Mouse (Mus musculus) kidney, adult 2 months (tissue): ENCODE data around the gene Tuba1b. TPM values are rescaled to one million over a fixed set of nuclear protein-coding genes. Genes with fewer than 3 reads are reported as not detected.
A peak's percentile ranks its signal among the peaks of the same experiment; 100 is the strongest.
"Not testable (repeated sequence)": the region's sequence is repeated elsewhere in the genome, so short reads cannot be mapped to it uniquely, and the experiment has no call there.

Experiments used
- DNase-seq: peaks from one replicate; pipeline ENCODE4 v3.0.0; 2021
- H3K27ac ChIP-seq: fragments of 200-500 bp; 2 replicates; pipeline ENCODE4 v1.5.1; 2012; ENCODE audit warnings: low read depth, low read length, control low read depth, inconsistent platforms; ENCODE audit not compliant: insufficient read depth
- H3K27me3 ChIP-seq: fragments of 200-500 bp; replicated peaks from 2 replicates; pipeline ENCODE4 v1.6.1; 2012; ENCODE audit warnings: mild to moderate bottlenecking, moderate library complexity, low read length, inconsistent platforms; ENCODE audit not compliant: control insufficient read depth, insufficient read depth
- H3K36me3 ChIP-seq: fragments of 200-500 bp; 2 replicates; pipeline ENCODE4 v1.6.1; 2012; ENCODE audit warnings: mild to moderate bottlenecking, moderate library complexity, low read length, inconsistent platforms; ENCODE audit not compliant: control insufficient read depth, insufficient read depth
- H3K4me1 ChIP-seq: fragments of 200-500 bp; 2 replicates; pipeline ENCODE4 v1.6.1; 2011; ENCODE audit warnings: low read length; ENCODE audit not compliant: control insufficient read depth, insufficient read depth
- H3K4me3 ChIP-seq: fragments of 200-500 bp; 2 replicates; pipeline ENCODE4 v1.5.1; 2011; ENCODE audit warnings: mild to moderate bottlenecking, low read depth, low read length, control low read depth; ENCODE audit not compliant: insufficient read depth
- CTCF ChIP-seq: fragments of 200-500 bp; conservative IDR thresholded peaks from 2 replicates; pipeline ENCODE4 v1.5.1; 2011; ENCODE audit warnings: low read depth, mild to moderate bottlenecking, control low read depth, low read length, moderate library complexity, mixed read lengths; ENCODE audit not compliant: insufficient read depth, insufficient read length
- POLR2A ChIP-seq: fragments of 200-500 bp; IDR thresholded peaks from one replicate; pipeline ENCODE4 v1.6.1; 2011; ENCODE audit warnings: low read depth, low read length, control low read depth
- WGBS: fragments of 180-500 bp; shearing (Covaris S2); methylation state at CpG from one replicate; pipeline ENCODE4 v1.1.7; 2018; 5-methylcytosine and 5-hydroxymethylcytosine counted together
- polyA plus RNA-seq: library from polyadenylated mRNA; depleted of rRNA; stranded (reverse); fragments of >200 nt; gene quantifications from 2 replicates; pipeline ENCODE4 v1.2.3, GENCODE M21; 2012

Tuba1b gene
- polyA plus RNA-seq, 1 experiment: 488 TPM

GRCm38 (mm10) chr15:98921510-98921909 lies 12.9 kb downstream of the Tuba1b start:
- Histone ChIP-seq H3K27me3 (no peaks in the 10 kb centered on the region), H3K27ac (no peak overlapping the region), H3K36me3 (no peaks in the 10 kb centered on the region), H3K4me3 (no peak overlapping the region), H3K4me1 (peaks cover 15% of the 10 kb centered on the region; the same call in 1 of the 2 replicates)
- no peak for TF ChIP-seq POLR2A
- no peak for TF ChIP-seq CTCF
- 53% methylated on average over 5 of the region's 5 CpGs for WGBS
- DNase-seq: peak; percentile 48

GRCm38 (mm10) chr15:98918499-98918895 lies 15.9 kb downstream of the Tuba1b start:
- peaks cover 30% of the 10 kb centered on the region for H3K4me1 ChIP-seq
- peak overlapping the region; percentile 64 for H3K4me3 ChIP-seq
- H3K27me3 ChIP-seq, H3K36me3 ChIP-seq, DNase-seq: not testable (repeated sequence)
- H3K27ac ChIP-seq: peak overlapping the region; percentile 88
- whole genome bisulfite sequencing: 14% methylated on average over 8 of the region's 8 CpGs

GRCm38 (mm10) chr15:98917538-98918498 lies 16.5 kb downstream of the Tuba1b start, which contains the start of gene Lmbr1l:
TSS of gene Lmbr1l (minus strand) at chr15:98918231.
- peaks cover 27% of the 10 kb centered on the region for H3K4me1 ChIP-seq
- peak within 1 kb of the TSS; percentile 97 for H3K27ac ChIP-seq
- peak; percentile 24 for TF ChIP-seq POLR2A
- no peak for TF ChIP-seq CTCF
- under 1% methylated on average over 82 of the region's 82 CpGs for WGBS
- H3K36me3 ChIP-seq: no peaks in the 10 kb centered on the region
- H3K4me3 ChIP-seq: peak within 1 kb of the TSS; percentile 99
- no peaks in the 10 kb centered on the region for H3K27me3 ChIP-seq
- DNase-seq: peak; percentile 100

- peak overlapping the region; percentile 99 for H3K4me3 ChIP-seq
- no peaks in the 10 kb centered on the region for H3K36me3 ChIP-seq
- DNase-seq: no peak
- WGBS: 0% methylated on average over 14 of the region's 14 CpGs
- peak overlapping the region; percentile 97 for H3K27ac ChIP-seq
- H3K27me3 ChIP-seq: no peaks in the 10 kb centered on the region
- H3K4me1 ChIP-seq: peaks cover 22% of the 10 kb centered on the region
- TF ChIP-seq POLR2A (no peak), CTCF (no peak)
Observed at GRCm38 (mm10) chr15:98917091-98917490, 17.3 kb downstream of the Tuba1b start.

- 78% methylated on average over 4 of the region's 4 CpGs for WGBS
- no peak for TF ChIP-seq POLR2A
- no peak overlapping the region for H3K27ac ChIP-seq
- no peaks in the 10 kb centered on the region; the same call in 1 of the 2 replicates for H3K36me3 ChIP-seq
- H3K4me3 ChIP-seq: no peak overlapping the region
- peak; percentile 69 for DNase-seq
- H3K4me1 ChIP-seq: peaks cover 18% of the 10 kb centered on the region
- H3K27me3 ChIP-seq: no peaks in the 10 kb centered on the region
Observed at GRCm38 (mm10) chr15:98916016-98916415, 18.3 kb downstream of the Tuba1b start.

GRCm38 (mm10) chr15:98914903-98915302 lies 19.5 kb downstream of the Tuba1b start:
- H3K4me3 ChIP-seq: no peak overlapping the region
- WGBS: 87% methylated on average over 6 of the region's 6 CpGs
- H3K36me3 ChIP-seq: peaks cover 1% of the 10 kb centered on the region; the same call in 1 of the 2 replicates
- H3K27me3 ChIP-seq: no peaks in the 10 kb centered on the region
- no peak for TF ChIP-seq CTCF
- TF ChIP-seq POLR2A: no peak
- no peak for DNase-seq
- H3K27ac ChIP-seq: no peak overlapping the region
- H3K4me1 ChIP-seq: peaks cover 17% of the 10 kb centered on the region

- WGBS: 33% methylated on average over 10 of the region's 10 CpGs
- H3K4me1 ChIP-seq: no peaks in the 10 kb centered on the region
- H3K36me3 ChIP-seq: no peaks in the 10 kb centered on the region
- DNase-seq: peak; percentile 35
- no peak overlapping the region for H3K4me3 ChIP-seq
- H3K27me3 ChIP-seq: no peaks in the 10 kb centered on the region
- peak; percentile 70 for TF ChIP-seq CTCF
- no peak for TF ChIP-seq POLR2A
- no peak overlapping the region for H3K27ac ChIP-seq
Observed at GRCm38 (mm10) chr15:98904692-98905091, 29.7 kb downstream of the Tuba1b start.
